ENCODE assay signal across 11 mouse cellular contexts in the genomic region with DNA sequence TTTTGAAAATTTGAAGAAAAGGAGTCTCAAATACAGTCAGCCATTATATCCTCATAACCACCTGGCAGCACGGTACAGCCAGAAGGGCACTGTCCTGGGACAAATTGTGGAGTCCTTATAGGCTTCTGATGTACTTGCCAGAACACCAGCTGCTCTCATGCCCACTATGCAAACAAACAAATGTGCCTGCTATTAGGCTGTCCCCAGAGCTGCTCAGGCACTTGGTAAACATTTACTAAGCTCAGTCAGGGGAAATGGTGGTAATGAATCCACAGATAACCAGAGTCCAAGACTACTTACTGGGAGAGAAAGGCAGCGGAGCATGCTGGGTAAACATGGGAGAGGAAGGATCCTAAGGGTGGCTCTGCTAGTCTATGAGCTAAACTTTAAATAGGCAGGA. TPM values are rescaled to one million over a fixed set of nuclear protein-coding genes. Genes with fewer than 3 reads are reported as not detected.
A peak's percentile ranks its signal among the peaks of the same experiment; 100 is the strongest.
DNase-seq lines count a peak whose midpoint lies in the region; ATAC-seq and TF ChIP-seq lines count a peak whose summit lies in the region.
"Had no signal": no experiment of that assay in that cellular context is flagged by ENCODE, and none has a peak within 500 bp of the region (broad histone marks: within the 10 kb centered on the region; RNA-seq: fewer than 3 reads in every experiment).

No protein-coding gene starts in this region.

- H3K9ac ChIP-seq in lung, embryonic 14.5 days: no peak overlapping the region
- no peak overlapping the region for H3K9ac ChIP-seq in kidney, embryonic 14.5 days (ENCODE audit: low read depth, low read length)
- H3K9ac ChIP-seq in liver, postnatal 0 days (replicated peaks): no peak overlapping the region

- no peak overlapping the region for H3K4me2 ChIP-seq in lung, embryonic 14.5 days
- H3K4me2 ChIP-seq in kidney, embryonic 14.5 days (replicated peaks; ENCODE audit: low read depth, low read length): no peak overlapping the region
- H3K4me2 ChIP-seq in liver, postnatal 0 days (ENCODE audit: low read depth, low read length): 0 out of 2 replicates have a peak overlapping the region, but pooled peaks have one; percentile 5

- no peak for TF ChIP-seq EP300 in liver, postnatal 0 days (IDR thresholded peaks at IDR 0.05; ENCODE audit: low read depth)

- no peaks in the 10 kb centered on the region for H3K27me3 ChIP-seq in lung, embryonic 14.5 days (ENCODE audit: insufficient read depth, low read length)
- H3K27me3 ChIP-seq in kidney, embryonic 14.5 days (ENCODE audit: control insufficient read depth, insufficient read depth, low read length): no peaks in the 10 kb centered on the region
- no peaks in the 10 kb centered on the region for H3K27me3 ChIP-seq in liver, postnatal 0 days (ENCODE audit: insufficient read depth, low read length)

- peak overlapping the region; percentile 63; the same call in 1 of the 2 replicates for H3K27ac ChIP-seq in lung, embryonic 14.5 days (ENCODE audit: low read depth)
- peak overlapping the region; percentile 56 for H3K27ac ChIP-seq in kidney, embryonic 14.5 days (ENCODE audit: low read depth, low read length)
- H3K27ac ChIP-seq in liver, postnatal 0 days (ENCODE audit: low read depth): peak overlapping the region; percentile 36
- H3K27ac ChIP-seq: midbrain, embryonic 10.5 days had no signal

- peak; percentile 32; the same call in 1 of the 2 replicates for ATAC-seq in lung, embryonic 14.5 days (ENCODE audit: insufficient read depth)
- ATAC-seq in kidney, embryonic 14.5 days (ENCODE audit: low FRiP score, low TSS enrichment): peak; percentile 47; the same call in 1 of the 2 replicates
- ATAC-seq in liver, postnatal 0 days: peak; percentile 47; the same call in 1 of the 2 replicates

- TF ChIP-seq CTCF in lung, embryonic 14.5 days (IDR thresholded peaks at IDR 0.05; ENCODE audit: low read depth): no peak
- TF ChIP-seq CTCF in liver, postnatal 0 days (IDR thresholded peaks at IDR 0.05; ENCODE audit: low read depth): no peak

- H3K36me3 ChIP-seq in lung, embryonic 14.5 days (ENCODE audit: insufficient read depth): peaks cover 55% of the 10 kb centered on the region
- H3K36me3 ChIP-seq in kidney, embryonic 14.5 days (ENCODE audit: control insufficient read depth, insufficient read depth, low read length): peaks cover 53% of the 10 kb centered on the region
- peaks cover 41% of the 10 kb centered on the region for H3K36me3 ChIP-seq in liver, postnatal 0 days (replicated peaks; ENCODE audit: insufficient read depth, low read length)

- H3K9me3 ChIP-seq in lung, embryonic 14.5 days (ENCODE audit: low read depth, low read length): no peaks in the 10 kb centered on the region
- no peaks in the 10 kb centered on the region for H3K9me3 ChIP-seq in kidney, embryonic 14.5 days (ENCODE audit: control insufficient read depth, low read length)
- no peaks in the 10 kb centered on the region for H3K9me3 ChIP-seq in liver, postnatal 0 days (ENCODE audit: low read length)
- H3K9me3 ChIP-seq: midbrain, embryonic 10.5 days had no signal

- 49% methylated on average over 2 of the region's 2 CpGs for WGBS in lung, embryonic 14.5 days
- WGBS in kidney, embryonic 14.5 days: 55% methylated on average over 2 of the region's 2 CpGs
- 64% methylated on average over 2 of the region's 2 CpGs for WGBS in liver, postnatal 0 days (ENCODE audit: insufficient replicate concordance)

- DNase-seq in cerebellum, adult 9-10 months: peak; percentile 39
- no peak for DNase-seq in cerebellum, adult 8-10 months
- DNase-seq in lung, embryonic 14.5 days: no peak
- DNase-seq in lung, adult 18-20 months: no peak
- DNase-seq in liver, postnatal 0 days: no peak
- DNase-seq in spleen, adult 18-20 months: no peak
- no peak for DNase-seq in cerebellum, adult 18-20 months
- DNase-seq: cerebellum, postnatal 36 days; heart, postnatal 36 days had no signal

- H3K4me3 ChIP-seq in lung, embryonic 14.5 days (ENCODE audit: low read depth, low read length): no peak overlapping the region
- no peak overlapping the region for H3K4me3 ChIP-seq in kidney, embryonic 14.5 days (ENCODE audit: low read length)
- no peak overlapping the region for H3K4me3 ChIP-seq in liver, postnatal 0 days (ENCODE audit: low read depth, low read length)
- H3K4me3 ChIP-seq: midbrain, embryonic 10.5 days had no signal

- H3K4me1 ChIP-seq in lung, embryonic 14.5 days (ENCODE audit: insufficient read depth): 0 out of 2 replicates have a peak, but pooled peaks cover 3% of the 10 kb centered on the region
- H3K4me1 ChIP-seq in kidney, embryonic 14.5 days (ENCODE audit: control insufficient read depth, insufficient read depth, low read length): peaks cover 16% of the 10 kb centered on the region; the same call in 1 of the 2 replicates
- peaks cover 28% of the 10 kb centered on the region for H3K4me1 ChIP-seq in liver, postnatal 0 days (ENCODE audit: insufficient read depth)

RNA-seq across cellular contexts. Expression of gene Fam104a, which starts 16.8 kb away (rescaled TPM):
- polyA plus RNA-seq in lung, embryonic 14.5 days (2014; fragmentation: Nextera tagmentation; extraction: Ambion mirVana): 46.6 and 52.0 TPM in 2 replicates
- polyA plus RNA-seq in kidney, embryonic 14.5 days (2014; fragmentation: Nextera tagmentation; extraction: Ambion mirVana): 49.7 and 49.8 TPM in 2 replicates
- polyA plus RNA-seq in liver, postnatal 0 days (2015; fragmentation: Nextera tagmentation; extraction: Ambion mirVana): 24.1 and 26.5 TPM in 2 replicates

RNA-seq across cellular contexts. Expression of gene D11Wsu47e, which starts 17.1 kb away (rescaled TPM):
- 20.9 and 22.9 TPM in 2 replicates for polyA plus RNA-seq in lung, embryonic 14.5 days (2014; fragmentation: Nextera tagmentation; extraction: Ambion mirVana)
- polyA plus RNA-seq in kidney, embryonic 14.5 days (2014; fragmentation: Nextera tagmentation; extraction: Ambion mirVana): 20.5 and 29.7 TPM in 2 replicates
- polyA plus RNA-seq in liver, postnatal 0 days (2015; fragmentation: Nextera tagmentation; extraction: Ambion mirVana): 4.3 and 4.6 TPM in 2 replicates

RNA-seq across cellular contexts. Expression of gene Slc39a11, which starts 17.2 kb away (rescaled TPM):
- polyA plus RNA-seq in lung, embryonic 14.5 days (2014; fragmentation: Nextera tagmentation; extraction: Ambion mirVana): 19.6 and 21.8 TPM in 2 replicates
- polyA plus RNA-seq in kidney, embryonic 14.5 days (2014; fragmentation: Nextera tagmentation; extraction: Ambion mirVana): 11.3 and 16.4 TPM in 2 replicates
- 10.2 and 10.9 TPM in 2 replicates for polyA plus RNA-seq in liver, postnatal 0 days (2015; fragmentation: Nextera tagmentation; extraction: Ambion mirVana)

RNA-seq across cellular contexts. Expression of gene Cog1, which starts 18.2 kb away (rescaled TPM):
- polyA plus RNA-seq in lung, embryonic 14.5 days (2014; fragmentation: Nextera tagmentation; extraction: Ambion mirVana): 28.4 and 28.8 TPM in 2 replicates
- 16.6 and 29.3 TPM in 2 replicates for polyA plus RNA-seq in kidney, embryonic 14.5 days (2014; fragmentation: Nextera tagmentation; extraction: Ambion mirVana)
- 6.5 and 7.1 TPM in 2 replicates for polyA plus RNA-seq in liver, postnatal 0 days (2015; fragmentation: Nextera tagmentation; extraction: Ambion mirVana)

RNA-seq across cellular contexts. Expression of gene Cpsf4l, which starts 42.7 kb away (rescaled TPM):
- polyA plus RNA-seq in lung, embryonic 14.5 days (2014; fragmentation: Nextera tagmentation; extraction: Ambion mirVana): 0.35 and 0.59 TPM in 2 replicates
- polyA plus RNA-seq in kidney, embryonic 14.5 days (2014; fragmentation: Nextera tagmentation; extraction: Ambion mirVana): 0.90 and 1.4 TPM in 2 replicates
- 0.38 and 0.46 TPM in 2 replicates for polyA plus RNA-seq in liver, postnatal 0 days (2015; fragmentation: Nextera tagmentation; extraction: Ambion mirVana)
